Mouse (Mus musculus) liver, postnatal 0 days (tissue): ENCODE results near the gene Tas2r143.

ENCODE experiments used
- CTCF ChIP-seq: sonication (generic); IDR thresholded peaks from 2 replicates; pipeline ENCODE4 v1.5.1; 2016; ENCODE audit warnings: antibody characterized with exemption, low read depth
- EP300 ChIP-seq: IDR thresholded peaks from 2 replicates; pipeline ENCODE4 v1.6.1; 2016; ENCODE audit warnings: antibody characterized with exemption, low read depth, mild to moderate bottlenecking

DNA sequence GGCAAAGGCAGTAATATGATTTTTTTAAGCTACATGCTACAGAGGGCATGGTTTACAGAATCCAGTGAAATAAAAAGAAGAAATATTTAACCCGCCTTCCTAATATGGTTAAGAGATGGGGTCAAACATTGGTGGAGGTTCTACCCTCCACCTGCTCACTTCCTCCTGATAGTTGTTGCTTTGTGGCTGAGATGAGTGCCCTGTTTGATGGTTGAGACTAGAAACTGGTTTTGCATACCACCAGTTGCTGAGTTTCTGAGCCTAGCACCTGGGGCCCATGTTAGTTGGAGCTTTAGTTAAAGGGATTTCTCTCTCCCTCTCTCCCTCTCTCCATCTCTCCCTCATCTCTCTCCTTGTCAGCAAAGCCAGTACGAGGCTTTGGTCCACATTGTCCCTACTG lies 47.3 kb downstream of the Tas2r143 start:
- no peak for TF ChIP-seq CTCF
- TF ChIP-seq EP300: no peak
